Mouse (Mus musculus) CH12.LX (cell line): ENCODE data around the gene Btf3l4.
A peak's percentile ranks its signal among the peaks of the same experiment; 100 is the strongest.

Experiments used
- CHD2 ChIP-seq: IDR thresholded peaks from 2 replicates; pipeline ENCODE4 v1.6.1; 2011; ENCODE audit warnings: low read length, improper control_type of control experiment
- CTCF ChIP-seq, 2 experiments: IDR thresholded peaks in 1 of 2; conservative IDR thresholded peaks in 1 of 2; 2 replicates each; pipeline ENCODE4 v1.5.1; 2011 to 2012; ENCODE audit warnings: low read depth in 2 of 2, low read length in 2 of 2, improper control_type of control experiment in 1 of 2, inconsistent platforms in 1 of 2, mild to moderate bottlenecking in 1 of 2, moderate library complexity in 1 of 2
- E2F4 ChIP-seq: IDR thresholded peaks from 2 replicates; pipeline ENCODE4 v1.6.1; 2011; ENCODE audit warnings: low read depth, low read length, improper control_type of control experiment; ENCODE audit not compliant: insufficient replicate concordance
- ELF1 ChIP-seq: IDR thresholded peaks from 2 replicates; pipeline ENCODE4 v1.6.1; 2014; ENCODE audit warnings: low read depth, mild to moderate bottlenecking, inconsistent platforms, low read length, improper control_type of control experiment
- EP300 ChIP-seq: IDR thresholded peaks from 2 replicates; pipeline ENCODE4 v1.6.1; 2011; ENCODE audit warnings: low read length, improper control_type of control experiment
- ETS1 ChIP-seq: conservative IDR thresholded peaks from 2 replicates; pipeline ENCODE4 v1.6.1; 2012; ENCODE audit warnings: low read depth, mild to moderate bottlenecking, inconsistent platforms, low read length, improper control_type of control experiment, moderate library complexity
- HCFC1 ChIP-seq: IDR thresholded peaks from 2 replicates; pipeline ENCODE4 v1.6.1; 2012; ENCODE audit warnings: low read depth, mild to moderate bottlenecking, inconsistent platforms, low read length, improper control_type of control experiment
- MAFK ChIP-seq: IDR thresholded peaks from 2 replicates; pipeline ENCODE4 v1.6.1; 2011; ENCODE audit warnings: low read length, improper control_type of control experiment; ENCODE audit not compliant: insufficient replicate concordance
- MAX ChIP-seq: IDR thresholded peaks from 2 replicates; pipeline ENCODE4 v1.6.1; 2011; ENCODE audit warnings: low read length, improper control_type of control experiment
- MXI1 ChIP-seq: IDR thresholded peaks from 2 replicates; pipeline ENCODE4 v1.6.1; 2011; ENCODE audit warnings: mild to moderate bottlenecking, low read depth, low read length, improper control_type of control experiment
- POLR2A ChIP-seq: IDR thresholded peaks from 2 replicates; pipeline ENCODE4 v1.6.1; 2011; ENCODE audit warnings: low read depth, mild to moderate bottlenecking, improper control_type of control experiment, low read length
- POLR2AphosphoS2 ChIP-seq: IDR thresholded peaks from 2 replicates; pipeline ENCODE4 v1.6.1; 2011; ENCODE audit warnings: low read depth, low read length, improper control_type of control experiment
- TCF12 ChIP-seq: IDR thresholded peaks from 2 replicates; pipeline ENCODE4 v1.6.1; 2014; ENCODE audit warnings: low read depth, mild to moderate bottlenecking, inconsistent platforms, low read length, improper control_type of control experiment

DNA sequence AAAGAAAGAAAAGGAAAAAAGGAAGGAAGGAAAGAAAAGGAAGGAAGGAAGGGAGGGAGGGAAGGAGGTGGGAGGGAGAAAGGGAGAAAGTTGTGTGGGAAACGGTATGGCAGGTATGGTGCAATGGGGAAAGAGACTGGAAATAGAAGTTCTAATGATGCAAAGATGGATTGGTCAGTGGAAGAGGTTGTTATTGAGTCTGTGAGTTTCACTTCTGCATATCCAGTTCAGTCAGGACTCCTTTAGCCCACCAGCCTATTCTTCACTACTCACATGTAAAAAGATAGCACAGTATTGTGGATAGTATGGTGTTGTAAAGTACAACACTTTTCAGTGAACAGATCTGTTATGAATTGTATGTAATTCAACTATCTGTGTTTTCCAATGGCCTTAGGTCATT lies 42.9 kb downstream of the Btf3l4 start:
- no peak for TF ChIP-seq E2F4
- no peak for TF ChIP-seq HCFC1
- TF ChIP-seq POLR2AphosphoS2 = no peak
- no peak for TF ChIP-seq CTCF (conservative IDR thresholded peaks at IDR 0.05 in 1 of 2, IDR thresholded peaks at IDR 0.05 in 1 of 2; ENCODE audit: low read depth in 2 of 2, low read length in 2 of 2)
- no peak for TF ChIP-seq POLR2A
- no peak for TF ChIP-seq MAFK
- TF ChIP-seq TCF12 = no peak
- TF ChIP-seq EP300 = peak; percentile 69
- TF ChIP-seq ETS1 = no peak
- TF ChIP-seq ELF1 = no peak
- TF ChIP-seq CHD2 = no peak
- no peak for TF ChIP-seq MXI1
- TF ChIP-seq MAX = no peak
